Mouse (Mus musculus) naive thymus-derived CD4-positive, alpha-beta T cell, adult 2 months (primary cell): Measurements from ENCODE around the gene Tbl1xr1.

Experiments used
- DNase-seq: peaks from one replicate; pipeline ENCODE4 v3.0.0-alpha.2; 2011; ENCODE audit warnings: low read depth

Gene Tbl1xr1

GRCm38 (mm10) chr3:22090431-22091265 is 14.2 kb downstream of the Tbl1xr1 start:
- no peak for DNase-seq

- no peak for DNase-seq
Observed at GRCm38 (mm10) chr3:22091266-22091550, 14.8 kb downstream of the Tbl1xr1 start.

GRCm38 (mm10) chr3:22091681-22092080 is 15.2 kb downstream of the Tbl1xr1 start:
- DNase-seq, result no peak

GRCm38 (mm10) chr3:22092784-22093183 is 16.3 kb downstream of the Tbl1xr1 start:
- no peak for DNase-seq

- DNase-seq, result no peak
Observed at GRCm38 (mm10) chr3:22103986-22104515, 27.6 kb downstream of the Tbl1xr1 start.

- DNase-seq, result no peak
Observed at GRCm38 (mm10) chr3:22105471-22105870, 29.0 kb downstream of the Tbl1xr1 start.

- DNase-seq, result no peak
Observed at GRCm38 (mm10) chr3:22108013-22108412, 31.6 kb downstream of the Tbl1xr1 start.

- DNase-seq, result no peak
Observed at GRCm38 (mm10) chr3:22109651-22110050, 33.2 kb downstream of the Tbl1xr1 start.

- DNase-seq, result no peak
Observed at GRCm38 (mm10) chr3:22113773-22114172, 37.3 kb downstream of the Tbl1xr1 start.

GRCm38 (mm10) chr3:22115221-22115620 is 38.8 kb downstream of the Tbl1xr1 start:
- DNase-seq, result peak; percentile 51

- no peak for DNase-seq
Observed at GRCm38 (mm10) chr3:22115678-22116077, 39.2 kb downstream of the Tbl1xr1 start.

GRCm38 (mm10) chr3:22116188-22116587 is 39.7 kb downstream of the Tbl1xr1 start:
- DNase-seq, result peak; percentile 30

- no peak for DNase-seq
Observed at GRCm38 (mm10) chr3:22121741-22122140, 45.3 kb downstream of the Tbl1xr1 start.

- no peak for DNase-seq
Observed at GRCm38 (mm10) chr3:22123145-22123544, 46.7 kb downstream of the Tbl1xr1 start.

GRCm38 (mm10) chr3:22126251-22126826 is 49.9 kb downstream of the Tbl1xr1 start:
- no peak for DNase-seq

GRCm38 (mm10) chr3:22131277-22131676 is 54.8 kb downstream of the Tbl1xr1 start:
- DNase-seq, result no peak

GRCm38 (mm10) chr3:22133626-22134025 is 57.2 kb downstream of the Tbl1xr1 start:
- DNase-seq, result no peak

- peak; percentile 30 for DNase-seq
Observed at GRCm38 (mm10) chr3:22137793-22138579, 61.5 kb downstream of the Tbl1xr1 start.

GRCm38 (mm10) chr3:22138580-22139099 is 62.2 kb downstream of the Tbl1xr1 start:
- no peak for DNase-seq

GRCm38 (mm10) chr3:22140111-22140658 is 63.7 kb downstream of the Tbl1xr1 start:
- no peak for DNase-seq

GRCm38 (mm10) chr3:22141984-22142719 is 65.7 kb downstream of the Tbl1xr1 start:
- DNase-seq, result no peak
